ENCODE assay signal across 19 mouse cellular contexts in the genomic region with DNA sequence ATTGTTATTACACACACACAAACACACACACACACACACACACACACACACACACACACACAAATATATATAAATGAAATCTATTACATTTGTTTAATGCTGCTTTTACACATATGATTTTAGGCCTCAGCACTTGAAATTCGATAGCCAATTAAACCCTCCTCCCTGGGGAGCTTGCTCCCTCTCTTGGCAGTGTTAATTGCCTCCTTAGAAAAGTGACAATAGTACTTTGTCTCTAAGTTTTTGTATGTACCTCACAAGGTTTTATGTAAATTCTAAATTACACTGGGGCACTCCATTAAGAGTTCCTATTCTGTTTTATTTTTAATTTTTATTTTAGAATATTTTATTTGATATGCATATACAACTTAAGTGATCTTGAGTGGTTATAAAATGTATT.
"Had no signal": no experiment of that assay in that cellular context is flagged by ENCODE, and none has a peak within 500 bp of the region (broad histone marks: within the 10 kb centered on the region; RNA-seq: fewer than 3 reads in every experiment).

No protein-coding gene starts in this region.

- H3K4me3 ChIP-seq: lung, embryonic 15.5 days; megakaryocyte, embryonic 14.5 days; midbrain, embryonic 13.5 days; neural tube, embryonic 12.5 days had no signal

- H3K9me3 ChIP-seq: lung, embryonic 15.5 days; megakaryocyte, embryonic 14.5 days; midbrain, embryonic 13.5 days; neural tube, embryonic 12.5 days had no signal

- H3K4me2 ChIP-seq: lung, embryonic 15.5 days; midbrain, embryonic 11.5 days; midbrain, embryonic 13.5 days; neural tube, embryonic 12.5 days had no signal

- H3K27ac ChIP-seq: lung, embryonic 15.5 days; macrophage; midbrain, embryonic 13.5 days; neural tube, embryonic 12.5 days had no signal

- ATAC-seq: liver, postnatal 0 days; lung, postnatal 0 days; midbrain, embryonic 13.5 days had no signal

- H3K9ac ChIP-seq: liver, postnatal 0 days; lung, embryonic 15.5 days; midbrain, embryonic 13.5 days; neural tube, embryonic 12.5 days had no signal

- H3K4me1 ChIP-seq: lung, embryonic 15.5 days; megakaryocyte, embryonic 14.5 days; midbrain, embryonic 13.5 days; neural tube, embryonic 12.5 days had no signal

- DNase-seq: liver, postnatal 0 days; lung, adult 2 months; lung, postnatal 14 days; lung, postnatal 36 days; retina, postnatal 1 day; right cerebral cortex, adult 18-20 months; right cerebral cortex, postnatal 25 days; right cerebral cortex, postnatal 4 days; spleen, adult 18-20 months; thymus, adult 18-20 months; thymus, postnatal 14 days; thymus, postnatal 36 days had no signal

- H3K27me3 ChIP-seq: lung, embryonic 15.5 days; megakaryocyte, embryonic 14.5 days; midbrain, embryonic 13.5 days; neural tube, embryonic 12.5 days had no signal

- H3K36me3 ChIP-seq: lung, embryonic 15.5 days; midbrain, embryonic 13.5 days; neural tube, embryonic 12.5 days had no signal
